Mouse (Mus musculus): Measurements from ENCODE around the gene Klhdc8b. TPM values are rescaled to one million over a fixed set of nuclear protein-coding genes. Genes with fewer than 3 reads are reported as not detected.

Gene Klhdc8b
- 103 and 110 TPM in 2 replicates for polyA plus RNA-seq (2015; fragmentation: Nextera tagmentation; extraction: Ambion mirVana)

DNA sequence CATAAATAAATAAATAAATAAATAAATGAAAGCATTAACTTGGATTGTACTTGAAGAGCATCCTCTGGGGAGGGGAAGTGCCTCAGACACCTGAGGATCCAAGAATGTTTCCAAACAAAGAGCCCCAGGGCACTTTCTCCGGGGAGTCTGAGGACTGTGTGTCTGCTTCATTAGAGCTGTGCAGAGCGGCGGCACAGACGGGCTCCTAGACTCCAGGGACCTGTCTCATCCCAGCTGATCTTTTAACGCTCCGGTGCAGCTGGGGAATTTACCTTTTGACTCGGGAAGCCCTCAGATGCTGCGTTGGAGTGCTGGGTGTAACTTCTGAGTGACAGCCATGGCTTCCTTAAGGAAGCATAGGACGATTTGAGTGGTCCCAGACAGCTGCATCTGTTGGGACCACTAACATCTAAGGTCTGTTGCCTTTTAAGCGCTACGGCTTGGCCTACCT lies at the start of gene Klhdc8b:
Gene Klhdc8b, minus strand, starts transcription at position 401 of the 451 bp plus-strand sequence.
- H3K9ac ChIP-seq (ENCODE audit: low read length), result peak within 1 kb of the TSS; percentile 92
- H3K36me3 ChIP-seq (ENCODE audit: control insufficient read depth, insufficient read depth), result peaks cover 24% of the 10 kb centered on the region
- no peaks in the 10 kb centered on the region for H3K9me3 ChIP-seq (replicated peaks; ENCODE audit: control insufficient read depth, low read length)
- no peaks in the 10 kb centered on the region for H3K27me3 ChIP-seq (ENCODE audit: control insufficient read depth, insufficient read depth, low read length)
- H3K4me2 ChIP-seq (ENCODE audit: low read depth, low read length), result peak within 1 kb of the TSS; percentile 93
- H3K4me3 ChIP-seq (ENCODE audit: low read length), result peak within 1 kb of the TSS; percentile 87
- ATAC-seq (replicated peaks; ENCODE audit: extremely low read depth, insufficient read depth, low FRiP score), result no peak
- peaks cover 18% of the 10 kb centered on the region for H3K4me1 ChIP-seq (ENCODE audit: control insufficient read depth, insufficient read depth, low read length)
- peak within 1 kb of the TSS; percentile 88 for H3K27ac ChIP-seq (ENCODE audit: low read length)
- 21% methylated on average over 11 of the region's 11 CpGs for WGBS

DNA sequence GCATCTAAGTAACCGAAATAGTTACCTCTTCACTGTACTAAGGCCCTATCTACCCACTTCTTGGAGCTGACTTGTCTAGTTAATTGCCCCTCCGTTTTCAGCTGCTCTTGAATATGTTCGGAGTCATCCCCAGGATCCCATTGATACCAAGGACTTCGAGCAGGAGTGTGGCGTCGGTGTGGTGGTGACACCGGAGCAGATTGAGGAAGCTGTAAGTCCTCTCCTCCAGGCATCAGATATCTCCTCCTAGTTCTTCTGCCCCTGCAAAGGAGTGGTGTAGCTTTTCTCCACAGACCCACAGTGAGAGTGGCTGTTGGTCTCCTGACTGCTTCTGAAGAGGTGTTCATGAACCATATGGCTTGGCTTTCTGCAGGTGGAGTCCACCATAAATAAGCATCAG lies 47.4 kb upstream of the Klhdc8b start:
- H3K36me3 ChIP-seq (ENCODE audit: control insufficient read depth, insufficient read depth), result peaks cover 31% of the 10 kb centered on the region
- no peak overlapping the region for H3K27ac ChIP-seq (ENCODE audit: low read length)

DNA sequence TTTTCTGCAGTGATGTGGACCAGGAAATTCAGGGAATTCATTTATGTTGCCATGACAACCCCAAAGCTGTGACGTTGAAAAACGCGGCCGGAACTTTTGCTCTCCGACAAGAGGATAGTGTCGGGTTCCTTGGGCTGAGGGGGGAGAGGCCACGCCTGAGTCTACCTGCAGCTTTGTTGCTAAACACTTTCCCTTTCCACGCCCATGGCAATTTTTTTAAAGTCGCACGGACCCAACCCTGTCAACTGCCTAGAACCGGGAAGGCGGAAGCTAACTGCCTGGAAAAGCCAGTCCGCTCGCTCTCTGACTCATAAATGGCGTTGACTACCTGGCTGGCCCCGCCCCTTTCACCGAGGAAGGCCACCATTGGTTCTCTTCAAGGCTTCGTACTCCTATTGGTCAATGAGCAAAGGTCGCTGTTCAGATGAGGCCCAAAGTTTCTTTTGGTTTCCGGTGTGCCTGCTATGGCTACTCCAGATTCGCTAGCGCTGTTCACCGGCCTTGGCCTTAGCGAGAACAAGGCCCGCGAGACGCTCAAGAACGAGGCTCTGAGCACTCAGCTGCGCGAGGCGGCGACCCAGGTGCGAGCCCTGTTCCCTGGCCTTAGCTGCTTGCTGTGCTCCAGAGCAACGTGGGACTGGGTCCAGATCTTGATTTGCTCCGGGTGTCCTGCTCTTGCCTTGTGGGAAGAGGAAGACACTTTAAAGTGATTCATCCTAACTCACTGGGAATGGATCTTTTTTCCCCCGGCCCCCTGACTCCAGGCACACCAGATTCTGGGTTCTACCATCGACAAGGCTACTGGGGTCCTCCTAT lies 46.4 kb upstream of the Klhdc8b start, which contains the start of gene Qars:
Gene Qars, plus strand, starts transcription at position 88 of the 816 bp plus-strand sequence.
- H3K4me2 ChIP-seq (ENCODE audit: low read depth, low read length), result peak within 1 kb of the TSS; percentile 72
- no peaks in the 10 kb centered on the region for H3K27me3 ChIP-seq (ENCODE audit: control insufficient read depth, insufficient read depth, low read length)
- WGBS, result under 1% methylated on average over 37 of the region's 37 CpGs
- H3K9ac ChIP-seq (ENCODE audit: low read length), result peak within 1 kb of the TSS; percentile 85
- peak; percentile 94 for ATAC-seq (replicated peaks; ENCODE audit: extremely low read depth, insufficient read depth, low FRiP score)
- peaks cover 28% of the 10 kb centered on the region for H3K36me3 ChIP-seq (ENCODE audit: control insufficient read depth, insufficient read depth)
- H3K4me1 ChIP-seq (ENCODE audit: control insufficient read depth, insufficient read depth, low read length), result peaks cover 11% of the 10 kb centered on the region
- H3K27ac ChIP-seq (ENCODE audit: low read length), result peak within 1 kb of the TSS; percentile 84
- H3K9me3 ChIP-seq (replicated peaks; ENCODE audit: control insufficient read depth, low read length), result no peaks in the 10 kb centered on the region
- peak within 1 kb of the TSS; percentile 76 for H3K4me3 ChIP-seq (ENCODE audit: low read length)

More for the DNA sequence above, 47.4 kb upstream of the Klhdc8b start:
- ATAC-seq (replicated peaks; ENCODE audit: extremely low read depth, insufficient read depth, low FRiP score), result no peak
- Histone ChIP-seq H3K4me2 (ENCODE audit: low read depth, low read length) (peak overlapping the region; percentile 72), H3K9ac (ENCODE audit: low read length) (peak overlapping the region; percentile 85), H3K4me1 (ENCODE audit: control insufficient read depth, insufficient read depth, low read length) (peaks cover 11% of the 10 kb centered on the region), H3K27me3 (ENCODE audit: control insufficient read depth, insufficient read depth, low read length) (no peaks in the 10 kb centered on the region), H3K9me3 (replicated peaks; ENCODE audit: control insufficient read depth, low read length) (no peaks in the 10 kb centered on the region), H3K4me3 (ENCODE audit: low read length) (peak overlapping the region; percentile 76)
- 80% methylated on average over 7 of the region's 7 CpGs for WGBS

DNA sequence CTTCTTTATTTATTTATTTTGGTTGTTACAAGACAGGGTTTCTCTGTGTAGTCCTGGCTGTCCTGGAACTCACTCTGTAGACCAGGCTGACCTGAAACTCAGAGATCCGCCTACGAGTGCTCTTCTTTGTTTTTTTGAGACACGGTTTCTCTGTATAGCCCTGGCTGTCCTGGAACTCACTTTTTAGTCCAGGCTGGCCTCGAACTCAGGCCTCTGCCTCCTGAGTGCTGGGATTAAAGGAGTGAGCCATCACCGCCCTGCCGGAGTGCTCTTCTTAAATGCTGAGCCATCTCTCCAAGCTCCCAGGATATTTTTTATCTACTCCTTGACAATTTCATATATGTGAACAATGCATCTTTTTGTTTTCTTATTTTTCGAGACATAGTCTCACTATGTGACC lies 45.5 kb upstream of the Klhdc8b start:
- Histone ChIP-seq H3K27ac (ENCODE audit: low read length) (peak overlapping the region; percentile 84), H3K27me3 (ENCODE audit: control insufficient read depth, insufficient read depth, low read length) (no peaks in the 10 kb centered on the region), H3K9me3 (replicated peaks; ENCODE audit: control insufficient read depth, low read length) (no peaks in the 10 kb centered on the region), H3K4me2 (ENCODE audit: low read depth, low read length) (peak overlapping the region; percentile 72), H3K9ac (ENCODE audit: low read length) (no peak overlapping the region), H3K36me3 (ENCODE audit: control insufficient read depth, insufficient read depth) (peaks cover 23% of the 10 kb centered on the region), H3K4me3 (ENCODE audit: low read length) (peak overlapping the region; percentile 76; the same call in 1 of the 2 replicates), H3K4me1 (ENCODE audit: control insufficient read depth, insufficient read depth, low read length) (peaks cover 11% of the 10 kb centered on the region)
- 85% methylated on average over 7 of the region's 7 CpGs for WGBS
- ATAC-seq (replicated peaks; ENCODE audit: extremely low read depth, insufficient read depth, low FRiP score), result no peak

DNA sequence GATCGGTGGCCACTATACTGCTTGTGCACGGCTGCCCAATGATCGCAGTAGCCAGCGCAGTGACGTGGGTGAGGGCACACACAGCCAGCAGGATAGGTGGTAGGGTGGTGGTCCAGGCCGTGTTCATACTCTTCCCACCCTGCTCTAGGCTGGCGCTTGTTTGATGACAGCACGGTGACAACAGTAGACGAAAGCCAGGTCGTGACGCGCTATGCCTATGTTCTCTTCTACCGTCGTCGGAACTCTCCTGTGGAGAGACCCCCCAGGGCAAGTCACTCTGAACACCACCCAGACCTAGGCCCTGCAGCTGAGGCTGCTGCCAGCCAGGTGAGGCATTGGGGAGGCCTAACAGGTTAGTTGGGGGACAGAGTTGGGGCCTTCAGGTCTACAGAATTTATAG lies 38.6 kb upstream of the Klhdc8b start:
- no peak overlapping the region for H3K9ac ChIP-seq (ENCODE audit: low read length)
- no peak overlapping the region for H3K27ac ChIP-seq (ENCODE audit: low read length)
- H3K36me3 ChIP-seq (ENCODE audit: control insufficient read depth, insufficient read depth), result peaks cover 74% of the 10 kb centered on the region
- H3K27me3 ChIP-seq (ENCODE audit: control insufficient read depth, insufficient read depth, low read length), result no peaks in the 10 kb centered on the region
- WGBS, result 84% methylated on average over 15 of the region's 15 CpGs
- no peaks in the 10 kb centered on the region for H3K4me1 ChIP-seq (ENCODE audit: control insufficient read depth, insufficient read depth, low read length)
- no peak overlapping the region for H3K4me3 ChIP-seq (ENCODE audit: low read length)
- no peak for ATAC-seq (replicated peaks; ENCODE audit: extremely low read depth, insufficient read depth, low FRiP score)
- H3K9me3 ChIP-seq (replicated peaks; ENCODE audit: control insufficient read depth, low read length), result no peaks in the 10 kb centered on the region
- no peak overlapping the region for H3K4me2 ChIP-seq (ENCODE audit: low read depth, low read length)

DNA sequence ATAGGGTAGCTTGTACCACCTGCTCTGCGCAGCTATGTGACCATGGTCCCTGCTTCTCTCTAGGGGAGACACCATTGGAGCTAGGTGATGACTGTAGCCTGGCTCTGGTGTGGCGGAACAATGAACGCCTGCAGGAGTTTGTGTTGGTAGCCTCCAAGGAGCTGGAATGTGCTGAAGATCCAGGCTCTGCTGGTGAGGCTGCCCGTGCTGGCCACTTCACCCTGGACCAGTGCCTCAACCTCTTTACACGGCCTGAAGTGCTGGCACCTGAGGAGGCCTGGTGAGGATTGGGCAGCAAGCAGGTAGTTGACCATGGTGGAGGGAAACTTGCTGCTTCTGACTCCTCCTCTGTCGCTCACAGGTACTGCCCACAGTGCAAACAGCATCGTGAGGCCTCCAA lies 37.9 kb upstream of the Klhdc8b start:
- no peak for ATAC-seq (replicated peaks; ENCODE audit: extremely low read depth, insufficient read depth, low FRiP score)
- H3K36me3 ChIP-seq (ENCODE audit: control insufficient read depth, insufficient read depth), result peaks cover 81% of the 10 kb centered on the region
- H3K9me3 ChIP-seq (replicated peaks; ENCODE audit: control insufficient read depth, low read length), result no peaks in the 10 kb centered on the region
- no peaks in the 10 kb centered on the region for H3K4me1 ChIP-seq (ENCODE audit: control insufficient read depth, insufficient read depth, low read length)
- H3K4me2 ChIP-seq (ENCODE audit: low read depth, low read length), result no peak overlapping the region
- no peak overlapping the region for H3K9ac ChIP-seq (ENCODE audit: low read length)
- H3K27ac ChIP-seq (ENCODE audit: low read length), result no peak overlapping the region
- H3K27me3 ChIP-seq (ENCODE audit: control insufficient read depth, insufficient read depth, low read length), result no peaks in the 10 kb centered on the region
- 92% methylated on average over 7 of the region's 7 CpGs for WGBS
- H3K4me3 ChIP-seq (ENCODE audit: low read length), result no peak overlapping the region

DNA sequence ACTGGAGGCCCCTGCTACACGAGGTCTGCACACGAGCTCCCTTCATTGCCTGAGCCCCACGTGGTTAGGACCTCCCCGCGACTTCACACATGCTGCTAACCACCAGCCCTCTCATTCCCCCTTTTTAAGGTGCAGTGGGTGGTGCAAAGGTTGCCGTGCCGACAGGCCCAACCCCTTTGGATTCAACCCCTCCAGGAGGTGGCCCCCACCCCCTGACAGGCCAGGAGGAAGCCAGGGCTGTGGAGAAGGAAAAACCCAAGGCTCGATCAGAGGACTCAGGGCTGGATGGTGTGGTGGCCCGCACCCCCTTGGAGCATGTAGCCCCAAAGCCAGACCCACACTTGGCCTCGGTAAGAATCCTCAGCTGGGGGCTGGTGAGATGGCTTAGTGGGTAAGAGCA lies 33.5 kb upstream of the Klhdc8b start:
- no peaks in the 10 kb centered on the region for H3K27me3 ChIP-seq (ENCODE audit: control insufficient read depth, insufficient read depth, low read length)
- no peak overlapping the region for H3K9ac ChIP-seq (ENCODE audit: low read length)
- no peaks in the 10 kb centered on the region for H3K9me3 ChIP-seq (replicated peaks; ENCODE audit: control insufficient read depth, low read length)
- H3K4me3 ChIP-seq (ENCODE audit: low read length), result no peak overlapping the region
- ATAC-seq (replicated peaks; ENCODE audit: extremely low read depth, insufficient read depth, low FRiP score), result no peak
- H3K4me2 ChIP-seq (ENCODE audit: low read depth, low read length), result no peak overlapping the region
- H3K27ac ChIP-seq (ENCODE audit: low read length), result no peak overlapping the region
- peaks cover 71% of the 10 kb centered on the region for H3K36me3 ChIP-seq (ENCODE audit: control insufficient read depth, insufficient read depth)
- H3K4me1 ChIP-seq (ENCODE audit: control insufficient read depth, insufficient read depth, low read length), result peaks cover 16% of the 10 kb centered on the region
- WGBS, result 81% methylated on average over 10 of the region's 10 CpGs

DNA sequence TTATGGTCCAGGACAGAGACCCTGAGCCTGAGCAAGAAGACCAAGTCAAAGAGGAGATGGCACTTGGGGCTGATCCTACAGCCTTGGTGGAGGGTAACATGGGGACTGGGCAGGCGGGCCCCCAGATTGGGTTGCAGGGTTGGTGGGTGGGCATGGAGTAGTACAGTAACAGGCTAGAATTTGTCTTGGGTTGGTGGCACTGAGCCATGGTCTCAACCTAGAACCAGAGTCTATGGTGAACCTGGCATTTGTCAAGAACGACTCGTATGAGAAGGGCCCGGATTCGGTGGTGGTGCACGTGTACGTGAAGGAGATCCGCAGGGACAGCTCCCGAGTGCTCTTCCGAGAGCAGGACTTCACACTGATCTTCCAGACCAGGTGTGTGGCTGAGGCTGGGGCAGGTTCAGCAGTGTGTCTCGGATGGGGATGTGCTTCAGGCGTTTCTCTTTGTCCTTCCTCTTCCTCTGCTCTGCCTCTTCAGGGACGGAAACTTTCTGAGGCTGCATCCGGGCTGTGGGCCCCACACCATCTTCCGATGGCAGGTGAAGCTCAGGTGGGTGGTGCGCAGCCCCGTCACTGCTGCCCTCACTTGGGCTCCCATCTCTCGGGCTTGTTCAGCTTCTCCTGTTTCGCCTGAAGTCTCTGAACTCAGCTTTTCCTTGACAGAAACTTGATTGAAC lies 32.9 kb upstream of the Klhdc8b start:
- Histone ChIP-seq H3K9me3 (replicated peaks; ENCODE audit: control insufficient read depth, low read length) (no peaks in the 10 kb centered on the region), H3K9ac (ENCODE audit: low read length) (no peak overlapping the region), H3K27me3 (ENCODE audit: control insufficient read depth, insufficient read depth, low read length) (no peaks in the 10 kb centered on the region), H3K4me1 (ENCODE audit: control insufficient read depth, insufficient read depth, low read length) (peaks cover 17% of the 10 kb centered on the region), H3K4me3 (ENCODE audit: low read length) (no peak overlapping the region), H3K4me2 (ENCODE audit: low read depth, low read length) (no peak overlapping the region), H3K36me3 (ENCODE audit: control insufficient read depth, insufficient read depth) (peaks cover 70% of the 10 kb centered on the region), H3K27ac (ENCODE audit: low read length) (no peak overlapping the region)
- ATAC-seq (replicated peaks; ENCODE audit: extremely low read depth, insufficient read depth, low FRiP score), result no peak
- WGBS, result 94% methylated on average over 19 of the region's 19 CpGs

DNA sequence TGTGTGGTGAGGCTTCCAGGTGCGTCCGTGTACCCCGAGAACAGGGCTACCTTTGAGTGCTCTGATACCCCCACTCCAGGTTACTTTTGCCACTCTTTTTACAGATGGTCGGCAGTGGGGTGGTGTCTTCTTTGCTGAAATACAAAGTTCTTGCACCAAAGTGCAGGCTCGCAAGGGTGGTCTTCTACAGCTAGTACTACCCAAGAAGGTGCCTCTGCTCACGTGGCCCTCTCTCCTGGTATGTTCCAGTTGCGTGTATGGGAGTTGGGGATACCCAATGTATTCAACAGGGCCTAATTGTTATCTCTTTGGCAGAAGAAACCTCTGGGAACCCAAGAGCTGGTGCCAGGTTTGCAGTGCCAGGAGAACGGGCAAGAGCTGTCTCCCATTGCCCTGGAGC lies 31.9 kb upstream of the Klhdc8b start:
- no peak for ATAC-seq (replicated peaks; ENCODE audit: extremely low read depth, insufficient read depth, low FRiP score)
- H3K9ac ChIP-seq (ENCODE audit: low read length), result no peak overlapping the region
- H3K9me3 ChIP-seq (replicated peaks; ENCODE audit: control insufficient read depth, low read length), result no peaks in the 10 kb centered on the region
- no peak overlapping the region for H3K27ac ChIP-seq (ENCODE audit: low read length)
- H3K36me3 ChIP-seq (ENCODE audit: control insufficient read depth, insufficient read depth), result peaks cover 67% of the 10 kb centered on the region
- peaks cover 17% of the 10 kb centered on the region for H3K4me1 ChIP-seq (ENCODE audit: control insufficient read depth, insufficient read depth, low read length)
- H3K27me3 ChIP-seq (ENCODE audit: control insufficient read depth, insufficient read depth, low read length), result no peaks in the 10 kb centered on the region
- WGBS, result 93% methylated on average over 8 of the region's 8 CpGs
- no peak overlapping the region for H3K4me2 ChIP-seq (ENCODE audit: low read depth, low read length)
- no peak overlapping the region for H3K4me3 ChIP-seq (ENCODE audit: low read length)

Measured in heart, embryonic 16.5 days (tissue).